Mouse (Mus musculus): ENCODE results near the gene Nkx1-2.
A peak's percentile ranks its signal among the peaks of the same experiment; 100 is the strongest.

Gene Nkx1-2

GRCm38 (mm10) chr7:132559138-132559766 lies 40.2 kb downstream of the Nkx1-2 start:
- DNase-seq = no peak

- DNase-seq = no peak
Observed at GRCm38 (mm10) chr7:132558141-132558736, 41.2 kb downstream of the Nkx1-2 start.

- no peak for DNase-seq
Observed at GRCm38 (mm10) chr7:132556575-132556974, 42.9 kb downstream of the Nkx1-2 start.

- no peak for DNase-seq
Observed at GRCm38 (mm10) chr7:132555911-132556310, 43.5 kb downstream of the Nkx1-2 start.

GRCm38 (mm10) chr7:132554091-132554490 lies 45.3 kb downstream of the Nkx1-2 start:
- no peak for DNase-seq

GRCm38 (mm10) chr7:132551351-132552126 lies 47.9 kb downstream of the Nkx1-2 start:
- peak; percentile 95 to 96 for DNase-seq

- no peak for DNase-seq
Observed at GRCm38 (mm10) chr7:132547126-132547525, 52.3 kb downstream of the Nkx1-2 start.

Measured in B cell, adult 2 months (primary cell).